Mouse (Mus musculus) forebrain, embryonic 16.5 days (tissue): ENCODE data around the gene Atf3. TPM values are rescaled to one million over a fixed set of nuclear protein-coding genes. Genes with fewer than 3 reads are reported as not detected.
"Not testable (repeated sequence)": the region's sequence is repeated elsewhere in the genome, so short reads cannot be mapped to it uniquely, and the experiment has no call there.

ENCODE experiments used
- ATAC-seq: fragments of 200-750 bp; cut with Nextera tagmentation; 2 replicates; pipeline ENCODE4 v1.8.0; 2017; ENCODE audit warnings: mild to moderate bottlenecking, moderate library complexity
- H3K27ac ChIP-seq: fragments of 300-500 bp; sonication (generic); 2 replicates; pipeline ENCODE4 v1.5.1; 2014; ENCODE audit warnings: low read length, control low read depth
- H3K27me3 ChIP-seq: fragments of 300-500 bp; sonication (generic); replicated peaks from 2 replicates; pipeline ENCODE4 v1.6.1; 2014; ENCODE audit warnings: low read length; ENCODE audit not compliant: control insufficient read depth, insufficient read depth
- H3K36me3 ChIP-seq: fragments of 300-500 bp; sonication (generic); 2 replicates; pipeline ENCODE4 v1.6.1; 2014; ENCODE audit not compliant: control insufficient read depth, insufficient read depth
- H3K4me1 ChIP-seq: fragments of 300-500 bp; sonication (generic); replicated peaks from 2 replicates; pipeline ENCODE4 v1.6.1; 2014; ENCODE audit warnings: low read length; ENCODE audit not compliant: control insufficient read depth, insufficient read depth
- H3K4me2 ChIP-seq: fragments of 300-500 bp; sonication (generic); 2 replicates; pipeline ENCODE4 v1.6.1; 2014; ENCODE audit warnings: mild to moderate bottlenecking, low read length, control low read depth
- H3K4me3 ChIP-seq: fragments of 300-500 bp; sonication (generic); replicated peaks from 2 replicates; pipeline ENCODE4 v1.5.1; 2014; ENCODE audit warnings: mild to moderate bottlenecking, low read length, control low read depth
- H3K9ac ChIP-seq: fragments of 300-500 bp; sonication (generic); replicated peaks from 2 replicates; pipeline ENCODE4 v1.6.1; 2014; ENCODE audit warnings: low read depth, low read length, control low read depth
- H3K9me3 ChIP-seq: fragments of 300-500 bp; sonication (generic); 2 replicates; pipeline ENCODE4 v1.6.1; 2016; ENCODE audit warnings: low read length; ENCODE audit not compliant: control insufficient read depth
- WGBS: fragments of 180-500 bp; shearing (Covaris S2); extraction: QIAGEN DNeasy Blood & Tissue Kit; methylation state at CpG from one replicate; pipeline ENCODE4 v1.1.7; 2014; 5-methylcytosine and 5-hydroxymethylcytosine counted together
- polyA plus RNA-seq: library from polyadenylated mRNA; unstranded; fragments of >200 nt; fragmentation: Nextera tagmentation; extraction: Ambion mirVana; gene quantifications from 2 replicates; pipeline ENCODE4 v1.2.1, GENCODE M21; 2015

The Atf3 gene
- polyA plus RNA-seq, 1 experiment from 2014 or later: 0.95 TPM

- H3K27ac ChIP-seq: no peak overlapping the region
- H3K27me3 ChIP-seq: no peaks in the 10 kb centered on the region
- H3K9ac ChIP-seq: no peak overlapping the region
- no peak overlapping the region for H3K4me3 ChIP-seq
- ATAC-seq: no peak
- H3K4me2 ChIP-seq: no peak overlapping the region
- no peaks in the 10 kb centered on the region for H3K4me1 ChIP-seq
- WGBS: 10% methylated on average over 4 of the region's 4 CpGs
- H3K9me3 ChIP-seq: no peaks in the 10 kb centered on the region; the same call in 1 of the 2 replicates
- H3K36me3 ChIP-seq: no peaks in the 10 kb centered on the region
These were observed 64.8 kb downstream of the Atf3 start for GRCm38 (mm10) chr1:191153052-191153451.

- no peak overlapping the region for H3K27ac ChIP-seq
- H3K9me3 ChIP-seq: no peaks in the 10 kb centered on the region
- no peak overlapping the region for H3K9ac ChIP-seq
- no peak overlapping the region for H3K4me3 ChIP-seq
- H3K4me2 ChIP-seq: no peak overlapping the region
- H3K36me3 ChIP-seq: no peaks in the 10 kb centered on the region
- no peaks in the 10 kb centered on the region for H3K27me3 ChIP-seq
- no peak for ATAC-seq
- H3K4me1 ChIP-seq: no peaks in the 10 kb centered on the region
- WGBS: 78% methylated on average over 8 of the region's 8 CpGs
These were observed 66.8 kb downstream of the Atf3 start for GRCm38 (mm10) chr1:191150924-191151605.

- H3K4me1 ChIP-seq, H3K9ac ChIP-seq, H3K27me3 ChIP-seq, H3K4me2 ChIP-seq, H3K4me3 ChIP-seq, H3K9me3 ChIP-seq, ATAC-seq, H3K27ac ChIP-seq, H3K36me3 ChIP-seq: not testable (repeated sequence)
- WGBS: 89% methylated on average over 5 of the region's 5 CpGs
These were observed 68.3 kb downstream of the Atf3 start for GRCm38 (mm10) chr1:191149489-191149888.

- Histone ChIP-seq H3K9ac (no peak overlapping the region), H3K9me3 (no peaks in the 10 kb centered on the region), H3K36me3 (no peaks in the 10 kb centered on the region), H3K27me3 (no peaks in the 10 kb centered on the region), H3K4me1 (no peaks in the 10 kb centered on the region), H3K27ac (no peak overlapping the region), H3K4me3 (no peak overlapping the region), H3K4me2 (no peak overlapping the region)
- WGBS: 90% methylated on average over 8 of the region's 8 CpGs
- no peak for ATAC-seq
These were observed 76.9 kb downstream of the Atf3 start for GRCm38 (mm10) chr1:191140983-191141382.

GRCm38 (mm10) chr1:191138874-191139495 is 78.9 kb downstream of the Atf3 start:
- no peak for ATAC-seq
- H3K9me3 ChIP-seq: no peaks in the 10 kb centered on the region
- H3K4me2 ChIP-seq: no peak overlapping the region
- H3K27me3 ChIP-seq: no peaks in the 10 kb centered on the region
- no peak overlapping the region for H3K27ac ChIP-seq
- H3K9ac ChIP-seq: no peak overlapping the region
- no peaks in the 10 kb centered on the region for H3K36me3 ChIP-seq
- no peaks in the 10 kb centered on the region for H3K4me1 ChIP-seq
- WGBS: 60% methylated on average over 7 of the region's 7 CpGs
- no peak overlapping the region for H3K4me3 ChIP-seq

- Histone ChIP-seq H3K4me1 (no peaks in the 10 kb centered on the region), H3K27me3 (no peaks in the 10 kb centered on the region), H3K4me2 (no peak overlapping the region), H3K4me3 (no peak overlapping the region), H3K9me3 (no peaks in the 10 kb centered on the region), H3K36me3 (no peaks in the 10 kb centered on the region), H3K9ac (no peak overlapping the region), H3K27ac (no peak overlapping the region)
- 86% methylated on average over 4 of the region's 4 CpGs for WGBS
- ATAC-seq: no peak
These were observed 79.4 kb downstream of the Atf3 start for GRCm38 (mm10) chr1:191138436-191138835.

DNA sequence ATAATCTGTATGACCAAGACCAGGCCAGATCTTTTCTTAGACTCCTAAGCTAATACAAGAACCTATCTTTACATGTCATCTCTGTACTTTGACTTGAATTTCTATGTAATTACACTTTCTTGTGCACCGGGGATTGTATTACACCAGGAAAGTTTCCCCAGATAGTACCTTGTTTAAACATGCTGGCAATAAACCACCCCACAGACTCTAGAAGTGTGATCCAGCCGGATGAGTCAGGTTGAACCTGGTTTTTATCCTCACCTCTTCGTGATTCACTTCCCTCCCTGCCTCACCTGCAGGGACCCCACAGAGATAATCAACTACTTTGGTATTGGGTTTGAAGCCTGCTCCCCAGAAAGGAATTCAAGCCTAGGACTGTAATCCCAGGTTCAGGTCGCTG is 82.4 kb downstream of the Atf3 start:
- H3K4me2 ChIP-seq: no peak overlapping the region
- H3K9ac ChIP-seq: no peak overlapping the region
- WGBS: 57% methylated on average over 4 of the region's 4 CpGs
- H3K4me1 ChIP-seq: no peaks in the 10 kb centered on the region
- no peak overlapping the region for H3K27ac ChIP-seq
- no peaks in the 10 kb centered on the region for H3K9me3 ChIP-seq
- H3K4me3 ChIP-seq: no peak overlapping the region
- ATAC-seq: no peak
- H3K36me3 ChIP-seq: no peaks in the 10 kb centered on the region
- H3K27me3 ChIP-seq: no peaks in the 10 kb centered on the region

GRCm38 (mm10) chr1:191132934-191133333 is 84.9 kb downstream of the Atf3 start:
- Histone ChIP-seq H3K27me3 (no peaks in the 10 kb centered on the region), H3K36me3 (no peaks in the 10 kb centered on the region), H3K27ac (no peak overlapping the region), H3K9ac (no peak overlapping the region), H3K4me1 (no peaks in the 10 kb centered on the region), H3K9me3 (0 out of 2 replicates have a peak, but pooled peaks cover 3% of the 10 kb centered on the region), H3K4me2 (no peak overlapping the region), H3K4me3 (no peak overlapping the region)
- ATAC-seq: no peak
- WGBS: 71% methylated on average over 5 of the region's 5 CpGs

- no peak overlapping the region for H3K9ac ChIP-seq
- no peak overlapping the region for H3K4me3 ChIP-seq
- ATAC-seq: no peak
- no peak overlapping the region for H3K27ac ChIP-seq
- no peak overlapping the region for H3K4me2 ChIP-seq
- no peaks in the 10 kb centered on the region for H3K27me3 ChIP-seq
- no peaks in the 10 kb centered on the region for H3K36me3 ChIP-seq
- 0 out of 2 replicates have a peak, but pooled peaks cover 3% of the 10 kb centered on the region for H3K9me3 ChIP-seq
- 72% methylated on average over 5 of the region's 5 CpGs for WGBS
- no peaks in the 10 kb centered on the region for H3K4me1 ChIP-seq
These were observed 85.6 kb downstream of the Atf3 start for GRCm38 (mm10) chr1:191132240-191132639.
